Mouse (Mus musculus): Measurements from ENCODE around the gene Tubb2a. TPM values are rescaled to one million over a fixed set of nuclear protein-coding genes. Genes with fewer than 3 reads are reported as not detected.

Tubb2a gene
- 169 and 170 TPM in 2 replicates for polyA plus RNA-seq (2015; fragmentation: Nextera tagmentation; extraction: Ambion mirVana)

DNA sequence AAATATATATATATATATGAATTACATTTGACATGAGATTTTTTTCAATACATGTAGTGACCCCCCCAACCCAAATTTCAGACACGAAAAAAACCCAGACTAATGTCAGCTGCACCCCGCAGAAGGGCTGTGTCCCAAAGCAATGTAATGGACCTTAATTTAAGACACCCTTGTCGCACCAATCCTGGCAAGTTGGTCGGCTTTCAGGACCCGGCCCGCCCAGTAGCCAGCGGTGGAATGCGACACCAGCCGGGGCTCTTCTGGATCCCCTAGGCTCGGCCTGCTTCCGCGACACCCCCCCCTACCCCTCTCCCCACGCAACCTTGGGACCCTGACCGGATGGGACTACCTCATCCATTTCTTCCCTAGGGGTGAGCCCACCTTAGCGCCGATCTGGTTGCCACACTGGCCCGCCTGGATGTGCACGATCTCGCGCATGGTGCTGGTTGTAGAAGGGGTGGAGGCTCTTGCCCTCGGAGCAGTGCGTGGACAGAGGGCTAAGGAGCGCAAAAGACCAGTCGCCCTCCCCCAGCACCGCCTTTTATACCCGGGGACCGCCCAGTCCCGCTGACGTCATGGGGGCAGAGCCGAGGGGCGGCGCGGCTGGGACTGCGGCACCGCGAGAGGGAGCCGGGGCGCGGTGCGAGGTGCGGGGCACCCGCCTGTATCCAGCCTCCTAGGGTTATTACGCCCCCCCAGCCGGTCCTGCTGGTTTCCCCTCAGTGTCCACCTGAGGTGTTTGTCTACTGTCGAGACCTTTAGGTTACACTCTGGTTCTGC lies at the start of gene Tubb2a:
Tubb2a (minus strand) TSS at position 516 of the 780 bp plus-strand sequence.
- no peaks in the 10 kb centered on the region for H3K36me3 ChIP-seq (ENCODE audit: insufficient read depth, low read length)
- H3K9me3 ChIP-seq (replicated peaks; ENCODE audit: low read length), result no peaks in the 10 kb centered on the region
- H3K27ac ChIP-seq, result peak within 1 kb of the TSS; percentile 64
- H3K4me3 ChIP-seq (replicated peaks; ENCODE audit: low read depth, low read length), result peak within 1 kb of the TSS; percentile 82
- H3K9ac ChIP-seq (ENCODE audit: low read depth, low read length), result peak within 1 kb of the TSS; percentile 78
- H3K4me2 ChIP-seq (ENCODE audit: low read length), result peak within 1 kb of the TSS; percentile 94
- H3K4me1 ChIP-seq (replicated peaks; ENCODE audit: insufficient read depth, low read length), result peaks cover 14% of the 10 kb centered on the region
- peak; percentile 91 for ATAC-seq (replicated peaks; ENCODE audit: low FRiP score, low read depth)
- 1% methylated on average over 45 of the region's 45 CpGs for WGBS
- DNase-seq (ENCODE audit: low spot score), result peak; percentile 94
- H3K27me3 ChIP-seq (ENCODE audit: insufficient read depth, low read length), result no peaks in the 10 kb centered on the region
- TF ChIP-seq CTCF (IDR thresholded peaks at IDR 0.05; ENCODE audit: low read depth), result peak; percentile 67

DNA sequence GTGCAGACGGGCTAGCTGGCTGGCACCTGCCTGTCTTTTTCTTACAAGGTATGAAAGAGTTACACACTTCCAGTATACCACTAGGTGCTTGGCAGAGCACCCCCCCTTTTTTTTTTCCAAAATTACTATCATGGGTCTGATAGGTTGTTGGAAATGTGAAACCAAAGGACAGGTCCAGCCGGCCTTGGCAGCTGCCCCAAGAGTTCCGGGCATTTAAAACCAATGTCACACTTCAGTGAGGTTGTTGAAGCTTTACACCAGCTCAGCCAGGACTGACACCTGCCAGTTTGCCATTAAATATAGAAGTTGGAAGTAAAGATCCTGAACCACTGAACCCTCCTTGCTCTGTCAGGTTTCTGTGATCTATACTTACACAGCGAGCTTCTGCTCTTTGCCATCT lies 47.9 kb upstream of the Tubb2a start:
- no peak overlapping the region for H3K4me3 ChIP-seq (replicated peaks; ENCODE audit: low read depth, low read length)
- no peak for TF ChIP-seq CTCF (IDR thresholded peaks at IDR 0.05; ENCODE audit: low read depth)
- H3K27me3 ChIP-seq (ENCODE audit: insufficient read depth, low read length), result no peaks in the 10 kb centered on the region
- no peaks in the 10 kb centered on the region for H3K9me3 ChIP-seq (replicated peaks; ENCODE audit: low read length)
- ATAC-seq (replicated peaks; ENCODE audit: low FRiP score, low read depth) (no peak), DNase-seq (ENCODE audit: low spot score) (no peak)
- H3K27ac ChIP-seq, result no peak overlapping the region
- WGBS, result 39% methylated on average over 4 of the region's 4 CpGs
- H3K36me3 ChIP-seq (ENCODE audit: insufficient read depth, low read length), result no peaks in the 10 kb centered on the region
- H3K9ac ChIP-seq (ENCODE audit: low read depth, low read length), result no peak overlapping the region
- peaks cover 12% of the 10 kb centered on the region; the same call in 1 of the 2 replicates for H3K4me1 ChIP-seq (replicated peaks; ENCODE audit: insufficient read depth, low read length)
- H3K4me2 ChIP-seq (ENCODE audit: low read length), result peak overlapping the region; percentile 27

DNA sequence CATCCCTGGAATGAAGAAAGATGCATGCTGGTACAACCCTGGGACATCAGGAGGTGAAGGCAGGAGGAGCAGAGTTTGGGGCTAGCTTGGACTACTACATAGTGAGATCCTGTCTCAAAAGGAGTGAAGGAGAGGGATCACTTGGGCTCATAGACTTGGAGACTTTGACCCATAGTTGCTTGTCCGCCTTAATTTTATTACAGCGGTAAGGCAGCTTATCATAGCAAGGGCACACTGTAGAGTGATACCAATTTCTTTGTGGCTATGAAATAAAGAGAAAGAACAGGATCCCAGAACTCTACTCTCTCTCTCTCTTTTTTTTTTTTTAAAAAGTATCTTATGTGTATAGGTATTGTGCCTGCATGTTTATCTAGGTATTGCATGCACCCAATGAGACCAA lies 42.7 kb upstream of the Tubb2a start:
- ATAC-seq (replicated peaks; ENCODE audit: low FRiP score, low read depth) (no peak), DNase-seq (ENCODE audit: low spot score) (no peak)
- peaks cover 5% of the 10 kb centered on the region; the same call in 1 of the 2 replicates for H3K4me1 ChIP-seq (replicated peaks; ENCODE audit: insufficient read depth, low read length)
- no peaks in the 10 kb centered on the region for H3K36me3 ChIP-seq (ENCODE audit: insufficient read depth, low read length)
- H3K9me3 ChIP-seq (replicated peaks; ENCODE audit: low read length), result no peaks in the 10 kb centered on the region
- H3K27me3 ChIP-seq (ENCODE audit: insufficient read depth, low read length), result no peaks in the 10 kb centered on the region
- 100% methylated on average over 2 of the region's 2 CpGs for WGBS
- no peak overlapping the region for H3K9ac ChIP-seq (ENCODE audit: low read depth, low read length)
- no peak overlapping the region for H3K4me2 ChIP-seq (ENCODE audit: low read length)
- H3K4me3 ChIP-seq (replicated peaks; ENCODE audit: low read depth, low read length), result no peak overlapping the region
- no peak overlapping the region for H3K27ac ChIP-seq
- TF ChIP-seq CTCF (IDR thresholded peaks at IDR 0.05; ENCODE audit: low read depth), result no peak

DNA sequence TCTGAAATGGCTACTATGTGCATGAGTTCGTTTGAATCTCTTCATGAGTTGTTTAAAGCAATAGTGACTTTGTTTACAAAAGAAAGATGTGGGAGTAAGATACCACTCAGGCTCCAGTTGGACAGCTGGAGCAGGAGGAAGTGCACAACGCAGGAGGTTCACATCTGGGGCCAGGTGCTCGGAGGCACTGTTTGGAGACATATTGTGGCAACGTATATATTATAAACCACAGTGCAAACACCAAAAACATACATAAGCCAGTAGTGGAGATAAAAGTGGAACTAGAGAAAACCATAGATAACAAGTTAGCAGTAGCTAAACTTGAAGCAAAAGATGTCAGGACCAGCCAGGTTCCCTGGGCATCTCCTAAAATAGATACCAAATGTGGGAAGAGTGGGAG lies 41.6 kb upstream of the Tubb2a start:
- Histone ChIP-seq H3K36me3 (ENCODE audit: insufficient read depth, low read length) (no peaks in the 10 kb centered on the region), H3K9me3 (replicated peaks; ENCODE audit: low read length) (no peaks in the 10 kb centered on the region), H3K4me1 (replicated peaks; ENCODE audit: insufficient read depth, low read length) (no peaks in the 10 kb centered on the region), H3K9ac (ENCODE audit: low read depth, low read length) (no peak overlapping the region), H3K4me2 (ENCODE audit: low read length) (no peak overlapping the region), H3K27me3 (ENCODE audit: insufficient read depth, low read length) (no peaks in the 10 kb centered on the region), H3K27ac (no peak overlapping the region), H3K4me3 (replicated peaks; ENCODE audit: low read depth, low read length) (no peak overlapping the region)
- WGBS, result 45% methylated on average over 4 of the region's 4 CpGs
- ATAC-seq (replicated peaks; ENCODE audit: low FRiP score, low read depth), result no peak
- no peak for DNase-seq (ENCODE audit: low spot score)
- no peak for TF ChIP-seq CTCF (IDR thresholded peaks at IDR 0.05; ENCODE audit: low read depth)

DNA sequence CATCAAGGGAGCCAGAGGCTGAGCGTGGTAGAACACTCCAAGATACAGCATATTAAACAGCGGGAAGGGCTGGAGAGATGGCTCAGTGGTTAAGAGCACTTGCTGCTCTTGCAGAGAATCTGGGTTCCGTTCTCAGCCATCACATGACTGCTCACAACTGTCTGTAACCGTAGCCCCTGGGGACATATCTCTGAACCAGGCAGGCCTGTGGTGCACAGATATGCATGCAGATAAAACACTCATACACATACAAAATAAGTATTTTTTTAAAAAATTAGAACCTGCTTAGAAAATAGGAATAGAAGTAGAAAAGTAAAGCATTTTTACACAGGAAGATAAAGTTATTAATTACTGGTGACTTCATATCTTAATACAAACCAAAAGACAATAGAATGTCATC lies 41.0 kb upstream of the Tubb2a start:
- H3K9me3 ChIP-seq (replicated peaks; ENCODE audit: low read length), result no peaks in the 10 kb centered on the region
- ATAC-seq (replicated peaks; ENCODE audit: low FRiP score, low read depth) (no peak), DNase-seq (ENCODE audit: low spot score) (no peak)
- no peaks in the 10 kb centered on the region for H3K4me1 ChIP-seq (replicated peaks; ENCODE audit: insufficient read depth, low read length)
- WGBS, result 73% methylated on average over 4 of the region's 4 CpGs
- H3K9ac ChIP-seq (ENCODE audit: low read depth, low read length), result no peak overlapping the region
- no peak overlapping the region for H3K4me2 ChIP-seq (ENCODE audit: low read length)
- H3K4me3 ChIP-seq (replicated peaks; ENCODE audit: low read depth, low read length), result no peak overlapping the region
- H3K36me3 ChIP-seq (ENCODE audit: insufficient read depth, low read length), result no peaks in the 10 kb centered on the region
- H3K27ac ChIP-seq, result no peak overlapping the region
- no peak for TF ChIP-seq CTCF (IDR thresholded peaks at IDR 0.05; ENCODE audit: low read depth)
- no peaks in the 10 kb centered on the region for H3K27me3 ChIP-seq (ENCODE audit: insufficient read depth, low read length)

DNA sequence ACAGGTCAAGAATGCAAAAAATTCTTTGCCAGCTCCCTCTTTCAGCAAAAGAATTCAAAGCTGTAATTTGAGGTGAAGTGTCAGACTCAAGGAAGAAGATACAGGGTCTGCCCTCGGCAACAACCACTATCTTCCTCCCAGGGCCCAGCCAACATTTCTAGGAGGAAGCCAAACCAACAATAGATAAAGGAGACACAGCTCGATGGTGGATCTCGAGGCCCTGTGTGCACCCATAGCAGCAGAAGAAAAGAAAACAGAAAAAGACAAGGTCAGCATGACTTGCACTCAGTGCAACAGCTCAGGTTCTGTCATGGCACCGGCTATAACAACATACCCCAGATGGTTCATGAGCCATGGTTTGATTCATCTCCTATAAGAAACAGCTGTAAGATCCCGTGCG lies 38.7 kb upstream of the Tubb2a start:
- TF ChIP-seq CTCF (IDR thresholded peaks at IDR 0.05; ENCODE audit: low read depth), result no peak
- H3K27ac ChIP-seq, result no peak overlapping the region
- no peak overlapping the region for H3K9ac ChIP-seq (ENCODE audit: low read depth, low read length)
- H3K4me1 ChIP-seq (replicated peaks; ENCODE audit: insufficient read depth, low read length), result no peaks in the 10 kb centered on the region
- ATAC-seq (replicated peaks; ENCODE audit: low FRiP score, low read depth) (no peak), DNase-seq (ENCODE audit: low spot score) (no peak)
- no peak overlapping the region for H3K4me3 ChIP-seq (replicated peaks; ENCODE audit: low read depth, low read length)
- H3K4me2 ChIP-seq (ENCODE audit: low read length), result no peak overlapping the region
- H3K27me3 ChIP-seq (ENCODE audit: insufficient read depth, low read length), result no peaks in the 10 kb centered on the region
- no peaks in the 10 kb centered on the region for H3K9me3 ChIP-seq (replicated peaks; ENCODE audit: low read length)
- WGBS, result 71% methylated on average over 6 of the region's 6 CpGs
- H3K36me3 ChIP-seq (ENCODE audit: insufficient read depth, low read length), result no peaks in the 10 kb centered on the region

Data from kidney, postnatal 0 days (tissue).